Mouse (Mus musculus) forebrain, embryonic 16.5 days (tissue): ENCODE results near the gene Cd99l2. TPM values are rescaled to one million over a fixed set of nuclear protein-coding genes. Genes with fewer than 3 reads are reported as not detected.

Experiments
- ATAC-seq: fragments of 200-750 bp; cut with Nextera tagmentation; 2 replicates; pipeline ENCODE4 v1.8.0; 2017; ENCODE audit warnings: mild to moderate bottlenecking, moderate library complexity
- H3K27ac ChIP-seq: fragments of 300-500 bp; sonication (generic); 2 replicates; pipeline ENCODE4 v1.5.1; 2014; ENCODE audit warnings: low read length, control low read depth
- H3K27me3 ChIP-seq: fragments of 300-500 bp; sonication (generic); replicated peaks from 2 replicates; pipeline ENCODE4 v1.6.1; 2014; ENCODE audit warnings: low read length; ENCODE audit not compliant: control insufficient read depth, insufficient read depth
- H3K36me3 ChIP-seq: fragments of 300-500 bp; sonication (generic); 2 replicates; pipeline ENCODE4 v1.6.1; 2014; ENCODE audit not compliant: control insufficient read depth, insufficient read depth
- H3K4me1 ChIP-seq: fragments of 300-500 bp; sonication (generic); replicated peaks from 2 replicates; pipeline ENCODE4 v1.6.1; 2014; ENCODE audit warnings: low read length; ENCODE audit not compliant: control insufficient read depth, insufficient read depth
- H3K4me2 ChIP-seq: fragments of 300-500 bp; sonication (generic); 2 replicates; pipeline ENCODE4 v1.6.1; 2014; ENCODE audit warnings: mild to moderate bottlenecking, low read length, control low read depth
- H3K4me3 ChIP-seq: fragments of 300-500 bp; sonication (generic); replicated peaks from 2 replicates; pipeline ENCODE4 v1.5.1; 2014; ENCODE audit warnings: mild to moderate bottlenecking, low read length, control low read depth
- H3K9ac ChIP-seq: fragments of 300-500 bp; sonication (generic); replicated peaks from 2 replicates; pipeline ENCODE4 v1.6.1; 2014; ENCODE audit warnings: low read depth, low read length, control low read depth
- H3K9me3 ChIP-seq: fragments of 300-500 bp; sonication (generic); 2 replicates; pipeline ENCODE4 v1.6.1; 2016; ENCODE audit warnings: low read length; ENCODE audit not compliant: control insufficient read depth
- WGBS: fragments of 180-500 bp; shearing (Covaris S2); extraction: QIAGEN DNeasy Blood & Tissue Kit; methylation state at CpG from one replicate; pipeline ENCODE4 v1.1.7; 2014; 5-methylcytosine and 5-hydroxymethylcytosine counted together
- microRNA-seq: library from miRNA; unstranded; fragments of <30 nt; microRNA quantifications from one replicate; pipeline ENCODE4, GENCODE M21; 2017
- polyA plus RNA-seq: library from polyadenylated mRNA; unstranded; fragments of >200 nt; fragmentation: Nextera tagmentation; extraction: Ambion mirVana; gene quantifications from 2 replicates; pipeline ENCODE4 v1.2.1, GENCODE M21; 2015

Gene Cd99l2
- polyA plus RNA-seq, 1 experiment from 2014 or later: 71.6 TPM

GRCm38 (mm10) chrX:71406290-71406689 lies 86.4 kb downstream of the Cd99l2 start:
- no peak overlapping the region for H3K4me2 ChIP-seq
- ATAC-seq: no peak

GRCm38 (mm10) chrX:71396326-71396725 lies 96.3 kb downstream of the Cd99l2 start:
- H3K9me3 ChIP-seq: no peaks in the 10 kb centered on the region
- H3K4me2 ChIP-seq: no peak overlapping the region
- WGBS: 77% methylated on average over 4 of the region's 4 CpGs
- H3K36me3 ChIP-seq: no peaks in the 10 kb centered on the region
- ATAC-seq: no peak
- no peaks in the 10 kb centered on the region for H3K4me1 ChIP-seq
- H3K9ac ChIP-seq: no peak overlapping the region
- no peak overlapping the region for H3K4me3 ChIP-seq
- no peaks in the 10 kb centered on the region for H3K27me3 ChIP-seq
- H3K27ac ChIP-seq: no peak overlapping the region

More at GRCm38 (mm10) chrX:71406290-71406689, 86.4 kb downstream of the Cd99l2 start:
- H3K9me3 ChIP-seq: no peaks in the 10 kb centered on the region
- H3K27ac ChIP-seq: no peak overlapping the region
- H3K36me3 ChIP-seq: no peaks in the 10 kb centered on the region
- no peak overlapping the region for H3K4me3 ChIP-seq
- no peak overlapping the region for H3K9ac ChIP-seq
- no peaks in the 10 kb centered on the region for H3K27me3 ChIP-seq
- no peaks in the 10 kb centered on the region for H3K4me1 ChIP-seq

GRCm38 (mm10) chrX:71381571-71381970 lies 111.1 kb downstream of the Cd99l2 start:
- Histone ChIP-seq H3K4me1 (no peaks in the 10 kb centered on the region), H3K9me3 (no peaks in the 10 kb centered on the region), H3K27me3 (no peaks in the 10 kb centered on the region), H3K36me3 (no peaks in the 10 kb centered on the region), H3K4me2 (no peak overlapping the region), H3K4me3 (no peak overlapping the region), H3K27ac (no peak overlapping the region), H3K9ac (no peak overlapping the region)
- 0 out of 2 replicates have a peak, but pooled peaks have one; percentile 15 for ATAC-seq
- WGBS: 45% methylated on average over 5 of the region's 5 CpGs

- Histone ChIP-seq H3K27me3 (no peaks in the 10 kb centered on the region), H3K9me3 (no peaks in the 10 kb centered on the region), H3K4me3 (no peak overlapping the region), H3K36me3 (no peaks in the 10 kb centered on the region), H3K9ac (no peak overlapping the region), H3K27ac (no peak overlapping the region), H3K4me2 (no peak overlapping the region), H3K4me1 (no peaks in the 10 kb centered on the region)
- no peak for ATAC-seq
- WGBS: 93% methylated on average over 2 of the region's 2 CpGs
Observed at GRCm38 (mm10) chrX:71378435-71378834, 114.2 kb downstream of the Cd99l2 start.

GRCm38 (mm10) chrX:71376781-71377180 lies 115.9 kb downstream of the Cd99l2 start:
- H3K4me3 ChIP-seq: no peak overlapping the region
- no peaks in the 10 kb centered on the region for H3K27me3 ChIP-seq
- H3K9ac ChIP-seq: no peak overlapping the region
- no peak overlapping the region for H3K4me2 ChIP-seq
- no peaks in the 10 kb centered on the region for H3K9me3 ChIP-seq
- ATAC-seq: no peak
- 91% methylated on average over 1 of the region's 1 CpGs for WGBS
- H3K4me1 ChIP-seq: no peaks in the 10 kb centered on the region
- no peak overlapping the region for H3K27ac ChIP-seq
- H3K36me3 ChIP-seq: no peaks in the 10 kb centered on the region

Small RNAs within 50 kb of the gene (microRNA-seq; reads per million reads assigned to microRNA genes)
- gene Gm23945: not detected

Other genes starting within 250 kb of the Cd99l2 start
- 18.2 and 19.3 TPM in 2 replicates for gene Mtmr1, start 128.1 kb downstream of the Cd99l2 start, polyA plus RNA-seq
- 519 and 535 TPM in 2 replicates for gene Hmgb3, start 63.1 kb upstream of the Cd99l2 start, polyA plus RNA-seq
- gene Gpr50, start 170.8 kb upstream of the Cd99l2 start, polyA plus RNA-seq: 0.63 and 4.1 TPM in 2 replicates